Mouse (Mus musculus) MEL (cell line): Measurements from ENCODE around the gene Rasgef1b. TPM values are rescaled to one million over a fixed set of nuclear protein-coding genes. Genes with fewer than 3 reads are reported as not detected.

Experiments used
- DNase-seq: peaks from one replicate; pipeline ENCODE4 v3.0.0; 2011; ENCODE audit warnings: low read depth, low spot score
- H3K27ac ChIP-seq: 2 replicates; pipeline ENCODE4 v1.5.1; 2012; ENCODE audit warnings: low read depth, mild to moderate bottlenecking, control low read depth, low read length, moderate library complexity; ENCODE audit not compliant: control insufficient read depth
- H3K27me3 ChIP-seq, 2 experiments: fragments of 150-350 bp in 1 of 2; sonication (generic) in 1 of 2; 2 replicates each; pipeline ENCODE4 v1.6.1; 2012; ENCODE audit warnings: low read length in 2 of 2, mild to moderate bottlenecking in 2 of 2, improper control_type of control experiment in 1 of 2, moderate library complexity in 1 of 2; ENCODE audit not compliant: insufficient read depth in 2 of 2, control insufficient read depth in 1 of 2
- H3K36me3 ChIP-seq, 2 experiments: 2 replicates each; pipeline ENCODE4 v1.6.1; 2012 to 2014; ENCODE audit warnings: low read length in 2 of 2, improper control_type of control experiment in 1 of 2, inconsistent platforms in 1 of 2, mild to moderate bottlenecking in 1 of 2; ENCODE audit not compliant: insufficient read depth in 2 of 2, control insufficient read depth in 1 of 2
- H3K4me1 ChIP-seq, 2 experiments: fragments of 150-350 bp in 1 of 2; sonication (generic) in 1 of 2; 2 replicates each; pipeline ENCODE4 v1.6.1; 2012; ENCODE audit warnings: low read length in 2 of 2, improper control_type of control experiment in 1 of 2, mild to moderate bottlenecking in 1 of 2; ENCODE audit not compliant: insufficient read depth in 2 of 2, control insufficient read depth in 1 of 2
- H3K4me3 ChIP-seq, 2 experiments: fragments of 150-350 bp in 1 of 2; sonication (generic) in 1 of 2; 2 replicates each; pipeline ENCODE4 v1.5.1; 2012; ENCODE audit warnings: low read depth in 2 of 2, low read length in 2 of 2, mild to moderate bottlenecking in 2 of 2, moderate library complexity in 2 of 2, control low read depth in 1 of 2, improper control_type of control experiment in 1 of 2; ENCODE audit not compliant: control insufficient read depth in 1 of 2, insufficient read depth in 1 of 2
- H3K79me2 ChIP-seq: 2 replicates; pipeline ENCODE4 v1.6.1; 2012; ENCODE audit warnings: mild to moderate bottlenecking, low read length, moderate library complexity; ENCODE audit not compliant: control insufficient read depth, poor library complexity, insufficient read depth
- H3K9ac ChIP-seq: 2 replicates; pipeline ENCODE4 v1.6.1; 2012; ENCODE audit warnings: low read depth, mild to moderate bottlenecking, control low read depth, low read length, moderate library complexity; ENCODE audit not compliant: control insufficient read depth, poor library complexity, severe bottlenecking
- H3K9me3 ChIP-seq: fragments of 150-350 bp; sonication (generic); replicated peaks from 2 replicates; pipeline ENCODE4 v1.6.1; 2012; ENCODE audit warnings: mild to moderate bottlenecking, low read length, improper control_type of control experiment, moderate library complexity; ENCODE audit not compliant: insufficient read depth
- EP300 ChIP-seq, 2 experiments: IDR thresholded peaks; 2 replicates each; pipeline ENCODE4 v1.6.1; 2011; ENCODE audit warnings: improper control_type of control experiment in 2 of 2, low read length in 2 of 2, low read depth in 1 of 2, mild to moderate bottlenecking in 1 of 2
- ETS1 ChIP-seq: IDR thresholded peaks from 2 replicates; pipeline ENCODE4 v1.6.1; 2012; ENCODE audit warnings: low read depth, mild to moderate bottlenecking, inconsistent platforms, low read length, improper control_type of control experiment, moderate library complexity
- GABPA ChIP-seq: IDR thresholded peaks from 2 replicates; pipeline ENCODE4 v1.6.1; 2012; ENCODE audit warnings: low read depth, mild to moderate bottlenecking, inconsistent platforms, low read length, improper control_type of control experiment, moderate library complexity
- HCFC1 ChIP-seq: IDR thresholded peaks from 2 replicates; pipeline ENCODE4 v1.6.1; 2012; ENCODE audit warnings: low read depth, mild to moderate bottlenecking, inconsistent platforms, low read length, improper control_type of control experiment, moderate library complexity
- JUND ChIP-seq: IDR thresholded peaks from 2 replicates; pipeline ENCODE4 v1.6.1; 2011; ENCODE audit warnings: low read depth, mild to moderate bottlenecking, improper control_type of control experiment, low read length
- KAT2A ChIP-seq: conservative IDR thresholded peaks from 2 replicates; pipeline ENCODE4 v1.6.1; 2012; ENCODE audit warnings: low read depth, low read length, improper control_type of control experiment, inconsistent platforms
- MXI1 ChIP-seq: IDR thresholded peaks from 2 replicates; pipeline ENCODE4 v1.6.1; 2011; ENCODE audit warnings: mild to moderate bottlenecking, low read depth, low read length, improper control_type of control experiment
- MYB ChIP-seq: IDR thresholded peaks from 2 replicates; pipeline ENCODE4 v1.6.1; 2011; ENCODE audit warnings: mild to moderate bottlenecking, low read depth, low read length, improper control_type of control experiment
- NELFE ChIP-seq: IDR thresholded peaks from 2 replicates; pipeline ENCODE4 v1.6.1; 2011; ENCODE audit warnings: low read depth, low read length, improper control_type of control experiment
- NRF1 ChIP-seq: IDR thresholded peaks from 2 replicates; pipeline ENCODE4 v1.6.1; 2014; ENCODE audit warnings: low read depth, mild to moderate bottlenecking, inconsistent platforms, low read length, improper control_type of control experiment, moderate library complexity; ENCODE audit not compliant: poor library complexity, insufficient read depth, severe bottlenecking
- POLR2A ChIP-seq, 2 experiments: IDR thresholded peaks; 2 replicates each; pipeline ENCODE4 v1.6.1; 2011 to 2012; ENCODE audit warnings: low read length in 2 of 2, mild to moderate bottlenecking in 2 of 2, control low read depth in 1 of 2, improper control_type of control experiment in 1 of 2, low read depth in 1 of 2, moderate library complexity in 1 of 2; ENCODE audit not compliant: control insufficient read depth in 1 of 2, insufficient read depth in 1 of 2, poor library complexity in 1 of 2
- POLR2AphosphoS2 ChIP-seq: IDR thresholded peaks from 2 replicates; pipeline ENCODE4 v1.6.1; 2011; ENCODE audit warnings: low read length, improper control_type of control experiment
- POLR2AphosphoS5 ChIP-seq: IDR thresholded peaks from 2 replicates; pipeline ENCODE4 v1.6.1; 2012; ENCODE audit warnings: low read depth, borderline replicate concordance, mild to moderate bottlenecking, inconsistent platforms, low read length, moderate library complexity, mixed read lengths
- RCOR1 ChIP-seq: IDR thresholded peaks from 2 replicates; pipeline ENCODE4 v1.6.1; 2012; ENCODE audit warnings: low read depth, mild to moderate bottlenecking, inconsistent platforms, low read length, improper control_type of control experiment
- SMC3 ChIP-seq: IDR thresholded peaks from 2 replicates; pipeline ENCODE4 v1.6.1; 2011; ENCODE audit warnings: low read depth, low read length, improper control_type of control experiment
- TBP ChIP-seq: IDR thresholded peaks from 2 replicates; pipeline ENCODE4 v1.8.0; 2011; ENCODE audit warnings: low read depth, low read length, improper control_type of control experiment
- UBTF ChIP-seq: IDR thresholded peaks from 2 replicates; pipeline ENCODE4 v1.6.1; 2012; ENCODE audit warnings: low read depth, mild to moderate bottlenecking, inconsistent platforms, low read length, improper control_type of control experiment, moderate library complexity, borderline replicate concordance; ENCODE audit not compliant: insufficient read depth
- USF1 ChIP-seq: IDR thresholded peaks from 2 replicates; pipeline ENCODE4 v1.6.1; 2014; ENCODE audit warnings: low read depth, mild to moderate bottlenecking, inconsistent platforms, low read length, improper control_type of control experiment, moderate library complexity
- USF2 ChIP-seq, 2 experiments: IDR thresholded peaks; 2 replicates each; pipeline ENCODE4 v1.6.1; 2011 to 2012; ENCODE audit warnings: improper control_type of control experiment in 2 of 2, low read length in 2 of 2, borderline replicate concordance in 1 of 2, inconsistent platforms in 1 of 2, low read depth in 1 of 2, mild to moderate bottlenecking in 1 of 2; ENCODE audit not compliant: insufficient read depth in 1 of 2
- ZC3H11A ChIP-seq: IDR thresholded peaks from 2 replicates; pipeline ENCODE4 v1.6.1; 2012; ENCODE audit warnings: low read depth, mild to moderate bottlenecking, inconsistent platforms, low read length, improper control_type of control experiment
- ZKSCAN1 ChIP-seq: IDR thresholded peaks from 2 replicates; pipeline ENCODE4 v1.6.1; 2012; ENCODE audit warnings: low read depth, mild to moderate bottlenecking, inconsistent platforms, low read length, improper control_type of control experiment, moderate library complexity
- ZNF384 ChIP-seq: IDR thresholded peaks from 2 replicates; pipeline ENCODE4 v1.6.1; 2012; ENCODE audit warnings: low read depth, mild to moderate bottlenecking, inconsistent platforms, low read length, improper control_type of control experiment
- polyA plus RNA-seq, 2 experiments: library from polyadenylated mRNA; stranded (reverse) in 1 of 2; unstranded in 1 of 2; fragments of >175 nt in 1 of 2; fragments of >200 nt in 1 of 2; gene quantifications; 2 replicates each; pipeline versions ENCODE4 v1.2.1 to v1.2.4; 2012; ENCODE audit warnings: low replicate concordance in 2 of 2, low read depth in 1 of 2; ENCODE audit not compliant: insufficient read length in 2 of 2, insufficient read depth in 1 of 2, missing spikeins in 1 of 2
- total RNA-seq: library from RNA; depleted of rRNA; stranded (reverse); fragments of 300-350 nt; gene quantifications from 2 replicates; pipeline ENCODE4 v1.2.3, GENCODE M21; 2012

Gene Rasgef1b
- total and polyA plus RNA-seq, 3 experiments, result not detected

- no peaks in the 10 kb centered on the region for H3K79me2 ChIP-seq
- H3K27ac ChIP-seq, result no peak overlapping the region
- H3K4me1 ChIP-seq, result no peaks in the 10 kb centered on the region
- TF ChIP-seq POLR2A (IDR thresholded peaks at IDR 0.05; ENCODE audit: control insufficient read depth in 1 of 2, insufficient read depth in 1 of 2, low read depth in 1 of 2, low read length in 2 of 2, poor library complexity in 1 of 2) (no peak), TBP (no peak), ZC3H11A (no peak), POLR2AphosphoS2 (no peak), HCFC1 (no peak), ZNF384 (no peak), EP300 (IDR thresholded peaks at IDR 0.05; ENCODE audit: low read depth in 1 of 2, low read length in 2 of 2) (no peak), ETS1 (no peak), MYB (no peak), UBTF (no peak), USF1 (no peak), JUND (no peak), RCOR1 (no peak)
- no peak overlapping the region for H3K4me3 ChIP-seq
- H3K9ac ChIP-seq, result no peak overlapping the region
- H3K36me3 ChIP-seq, result no peaks in the 10 kb centered on the region
- H3K9me3 ChIP-seq, result no peaks in the 10 kb centered on the region
- no peak for DNase-seq
- H3K27me3 ChIP-seq, result no peaks in the 10 kb centered on the region; a peak in 1 of 4 replicates
These were observed 358.2 kb downstream of the Rasgef1b start for GRCm38 (mm10) chr5:99370636-99371035.

- Histone ChIP-seq H3K36me3 (no peaks in the 10 kb centered on the region), H3K9me3 (no peaks in the 10 kb centered on the region), H3K9ac (no peak overlapping the region), H3K27me3 (no peaks in the 10 kb centered on the region; a peak in 1 of 4 replicates)
- DNase-seq, result no peak
- TF ChIP-seq EP300 (IDR thresholded peaks at IDR 0.05; ENCODE audit: low read depth in 1 of 2, low read length in 2 of 2) (no peak), USF1 (no peak), HCFC1 (no peak), MXI1 (no peak), GABPA (no peak), USF2 (IDR thresholded peaks at IDR 0.05; ENCODE audit: borderline replicate concordance in 1 of 2, insufficient read depth in 1 of 2, low read depth in 1 of 2, low read length in 2 of 2) (no peak), UBTF (no peak), ZNF384 (no peak), ETS1 (no peak), NELFE (no peak), POLR2A (IDR thresholded peaks at IDR 0.05; ENCODE audit: control insufficient read depth in 1 of 2, insufficient read depth in 1 of 2, low read depth in 1 of 2, low read length in 2 of 2, poor library complexity in 1 of 2) (no peak), KAT2A (no peak), SMC3 (no peak), ZKSCAN1 (no peak), POLR2AphosphoS5 (no peak), NRF1 (no peak), POLR2AphosphoS2 (no peak)
- TF ChIP-seq, all 39 proteins: peak for 0
- no peak overlapping the region for H3K4me3 ChIP-seq
- no peaks in the 10 kb centered on the region for H3K79me2 ChIP-seq
- no peak overlapping the region for H3K27ac ChIP-seq
- H3K4me1 ChIP-seq, result no peaks in the 10 kb centered on the region
These were observed 359.6 kb downstream of the Rasgef1b start for GRCm38 (mm10) chr5:99369256-99369655.
